Mouse (Mus musculus) forebrain, embryonic 13.5 days (tissue): ENCODE data around the gene Gm3854. TPM values are rescaled to one million over a fixed set of nuclear protein-coding genes. Genes with fewer than 3 reads are reported as not detected.

Experiments used
- ATAC-seq: fragments of 200-750 bp; cut with Nextera tagmentation; 2 replicates; pipeline ENCODE4 v1.8.0; 2017
- H3K27ac ChIP-seq: fragments of 300-500 bp; sonication (generic); 2 replicates; pipeline ENCODE4 v1.5.1; 2015; ENCODE audit warnings: inconsistent platforms, mild to moderate bottlenecking, moderate library complexity
- H3K27me3 ChIP-seq: fragments of 300-500 bp; sonication (generic); 2 replicates; pipeline ENCODE4 v1.6.1; 2015; ENCODE audit warnings: mild to moderate bottlenecking, inconsistent platforms
- H3K36me3 ChIP-seq: fragments of 300-500 bp; sonication (generic); 2 replicates; pipeline ENCODE4 v1.6.1; 2015; ENCODE audit warnings: mild to moderate bottlenecking, inconsistent platforms; ENCODE audit not compliant: poor library complexity, severe bottlenecking
- H3K4me1 ChIP-seq: fragments of 300-500 bp; sonication (generic); 2 replicates; pipeline ENCODE4 v1.6.1; 2015; ENCODE audit warnings: inconsistent platforms
- H3K4me2 ChIP-seq: fragments of 300-500 bp; sonication (generic); 2 replicates; pipeline ENCODE4 v1.6.1; 2015; ENCODE audit warnings: inconsistent platforms, mild to moderate bottlenecking, moderate library complexity
- H3K4me3 ChIP-seq: fragments of 300-500 bp; sonication (generic); 2 replicates; pipeline ENCODE4 v1.5.1; 2015; ENCODE audit warnings: mild to moderate bottlenecking, inconsistent platforms
- H3K9ac ChIP-seq: fragments of 300-500 bp; sonication (generic); 2 replicates; pipeline ENCODE4 v1.6.1; 2015; ENCODE audit warnings: mild to moderate bottlenecking, inconsistent platforms
- H3K9me3 ChIP-seq: fragments of 300-500 bp; sonication (generic); replicated peaks from 2 replicates; pipeline ENCODE4 v1.6.1; 2016; ENCODE audit warnings: inconsistent platforms
- WGBS: fragments of 180-500 bp; shearing (Covaris S2); methylation state at CpG from one replicate; pipeline ENCODE4 v1.1.7; 2015; 5-methylcytosine and 5-hydroxymethylcytosine counted together
- polyA plus RNA-seq: library from polyadenylated mRNA; unstranded; fragments of >200 nt; fragmentation: Nextera tagmentation; extraction: Ambion mirVana; gene quantifications from 2 replicates; pipeline ENCODE4 v1.2.1, GENCODE M21; 2015

Gm3854 gene
- polyA plus RNA-seq, 1 experiment from 2014 or later, result 4.1 TPM

GRCm38 (mm10) chr7:6388971-6389370, 45.4 kb downstream of the Gm3854 start:
- no peak overlapping the region for H3K9ac ChIP-seq
- 88% methylated on average over 5 of the region's 5 CpGs for WGBS
- peaks cover 7% of the 10 kb centered on the region for H3K4me1 ChIP-seq
- no peak overlapping the region for H3K4me3 ChIP-seq
- ATAC-seq, result no peak
- H3K9me3 ChIP-seq, result no peaks in the 10 kb centered on the region
- H3K4me2 ChIP-seq, result no peak overlapping the region
- no peaks in the 10 kb centered on the region for H3K27me3 ChIP-seq
- H3K36me3 ChIP-seq, result peaks cover 65% of the 10 kb centered on the region
- H3K27ac ChIP-seq, result no peak overlapping the region

GRCm38 (mm10) chr7:6389449-6389848, 45.9 kb downstream of the Gm3854 start:
- Histone ChIP-seq H3K27me3 (no peaks in the 10 kb centered on the region), H3K9ac (no peak overlapping the region), H3K36me3 (peaks cover 69% of the 10 kb centered on the region), H3K4me1 (peaks cover 2% of the 10 kb centered on the region; the same call in 1 of the 2 replicates), H3K9me3 (no peaks in the 10 kb centered on the region), H3K27ac (no peak overlapping the region), H3K4me2 (no peak overlapping the region), H3K4me3 (no peak overlapping the region)
- ATAC-seq, result no peak
- WGBS, result 75% methylated on average over 5 of the region's 5 CpGs

- Histone ChIP-seq H3K9ac (peak within 1 kb of the TSS; percentile 71), H3K4me1 (peaks cover 11% of the 10 kb centered on the region; the same call in 1 of the 2 replicates), H3K4me2 (peak within 1 kb of the TSS; percentile 72), H3K36me3 (peaks cover 25% of the 10 kb centered on the region), H3K9me3 (no peaks in the 10 kb centered on the region), H3K27ac (peak within 1 kb of the TSS; percentile 0; the same call in 1 of the 2 replicates), H3K27me3 (no peaks in the 10 kb centered on the region), H3K4me3 (peak within 1 kb of the TSS; percentile 48)
- ATAC-seq, result peak; percentile 94
- WGBS, result 28% methylated on average over 25 of the region's 25 CpGs
Measured at GRCm38 (mm10) chr7:6397996-6398975, 54.7 kb downstream of the Gm3854 start, which contains the start of gene Smim17. Gene Smim17 (plus strand): TSS chr7:6398715.

Other genes starting within 250 kb of the Gm3854 start
- gene Zfp787, start 187.8 kb upstream of the Gm3854 start, polyA plus RNA-seq, result 20.0 and 22.8 TPM in 2 replicates
- 84.4 and 85.5 TPM in 2 replicates for gene Zfp444, start 171.5 kb upstream of the Gm3854 start, polyA plus RNA-seq
- not detected in 2 replicates for gene Galp, start 146.7 kb upstream of the Gm3854 start, polyA plus RNA-seq
- not detected in 2 replicates for gene Zscan5b, start 121.5 kb upstream of the Gm3854 start, polyA plus RNA-seq
- not detected in 2 replicates for gene Epp13, start 91.0 kb upstream of the Gm3854 start, polyA plus RNA-seq
- 14.8 and 16.5 TPM in 2 replicates for gene Zfp667, start 57.2 kb upstream of the Gm3854 start, polyA plus RNA-seq
- 9.2 and 9.9 TPM in 2 replicates for gene Zfp583, start 12.5 kb upstream of the Gm3854 start, polyA plus RNA-seq
- gene Zfp78, start 19.5 kb downstream of the Gm3854 start, polyA plus RNA-seq, result 3.3 TPM in 2 replicates
- gene Zfp28, start 39.5 kb downstream of the Gm3854 start, polyA plus RNA-seq, result 12.4 and 13.7 TPM in 2 replicates
- gene Smim17, start 55.0 kb downstream of the Gm3854 start, polyA plus RNA-seq, result 1.4 and 1.6 TPM in 2 replicates
- 0.05 TPM in 1 of 2 replicates, not detected in the other for gene Gm20715, start 66.5 kb downstream of the Gm3854 start, polyA plus RNA-seq
- gene Olfr1344, start 94.9 kb downstream of the Gm3854 start, polyA plus RNA-seq, result 0.09 TPM in 1 of 2 replicates, not detected in the other
- not detected in 2 replicates for gene Olfr1336, start 112.4 kb downstream of the Gm3854 start, polyA plus RNA-seq
- gene Olfr1346, start 123.3 kb downstream of the Gm3854 start, polyA plus RNA-seq, result not detected in 2 replicates
- gene Olfr5, start 143.2 kb downstream of the Gm3854 start, polyA plus RNA-seq, result not detected in 2 replicates
- not detected in 2 replicates for gene Olfr1347, start 156.0 kb downstream of the Gm3854 start, polyA plus RNA-seq
- not detected in 2 replicates for gene Olfr1348, start 165.0 kb downstream of the Gm3854 start, polyA plus RNA-seq
- not detected in 2 replicates for gene Olfr1349, start 179.2 kb downstream of the Gm3854 start, polyA plus RNA-seq
- gene Olfr1350, start 221.1 kb downstream of the Gm3854 start, polyA plus RNA-seq, result not detected in 2 replicates